14 mouse cellular contexts compared by ENCODE assay signal in the genomic region with DNA sequence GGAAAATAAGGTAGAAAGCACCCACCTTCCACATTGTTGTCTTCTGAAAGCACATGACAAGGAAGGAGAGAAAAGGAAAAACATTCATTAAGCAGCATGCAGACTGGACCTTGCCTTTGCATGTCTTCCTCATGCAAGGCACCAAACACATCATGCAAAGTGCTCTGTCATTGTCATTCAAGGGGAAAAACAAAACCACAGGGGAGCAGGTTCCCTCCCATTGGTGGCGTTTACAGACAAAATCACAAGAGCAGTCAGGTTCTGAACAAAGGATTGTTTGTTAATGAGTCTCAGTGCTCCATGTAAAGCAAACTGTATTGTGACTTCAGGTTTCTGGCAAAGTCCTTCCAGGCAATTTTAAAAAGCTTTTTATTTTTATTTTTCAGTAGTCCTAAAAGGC.
DNase-seq lines count a peak whose midpoint lies in the region.
"Had no signal": no experiment of that assay in that cellular context is flagged by ENCODE, and none has a peak within 500 bp of the region (broad histone marks: within the 10 kb centered on the region; RNA-seq: fewer than 3 reads in every experiment).

No protein-coding gene starts in this region.

- WGBS in heart, embryonic 10.5 days, result 31% methylated on average over 1 of the region's 1 CpGs

- no peak overlapping the region for H3K27ac ChIP-seq in heart, embryonic 10.5 days
- H3K27ac ChIP-seq: stomach, embryonic 15.5 days had no signal

- no peaks in the 10 kb centered on the region for H3K9me3 ChIP-seq in heart, embryonic 10.5 days
- H3K9me3 ChIP-seq: stomach, embryonic 15.5 days had no signal

- H3K4me1 ChIP-seq in heart, embryonic 10.5 days, result no peaks in the 10 kb centered on the region
- H3K4me1 ChIP-seq: stomach, embryonic 15.5 days had no signal

- no peak overlapping the region for H3K4me3 ChIP-seq in heart, embryonic 10.5 days
- H3K4me3 ChIP-seq: myocyte; stomach, embryonic 15.5 days had no signal

- H3K36me3 ChIP-seq in heart, embryonic 10.5 days, result no peaks in the 10 kb centered on the region
- H3K36me3 ChIP-seq: stomach, embryonic 15.5 days had no signal

- peak; percentile 17 for DNase-seq in embryo, embryonic 10 days (ENCODE audit: low spot score)
- no peak for DNase-seq in embryo, embryonic 9.5 days (ENCODE audit: extremely low spot score)
- DNase-seq in A20 (ENCODE audit: low read depth, low spot score) (peak; percentile 16), adipocyte (ENCODE audit: low spot score) (no peak)
- DNase-seq in embryo, embryonic 11 days, result peak; percentile 26
- DNase-seq in mesoderm, embryonic 11.5 days (ENCODE audit: low read depth, low spot score), result peak; percentile 32
- DNase-seq in right cerebral cortex, adult 2 months (ENCODE audit: low spot score in 2 of 2), result no peak
- DNase-seq in heart, embryonic 10.5 days (ENCODE audit: low spot score), result no peak
- DNase-seq: cerebellum, postnatal 25 days; kidney, adult 18-20 months; liver, postnatal 0 days; right cerebral cortex, postnatal 14 days had no signal

- H3K27me3 ChIP-seq in heart, embryonic 10.5 days (ENCODE audit: insufficient read depth, poor library complexity, severe bottlenecking), result no peaks in the 10 kb centered on the region
- H3K27me3 ChIP-seq: stomach, embryonic 15.5 days had no signal

Comparison
In these comparisons a context has a peak if more than half of its experiments do, and no peak if none do; other contexts are left out.
1. DNase-seq: peak in embryo, embryonic 10 days (single experiment), A20 (single experiment), embryo, embryonic 11 days (single experiment) and mesoderm, embryonic 11.5 days (single experiment); none in embryo, embryonic 9.5 days (single experiment), right cerebral cortex, adult 2 months (0 of 2), heart, embryonic 10.5 days (single experiment) and adipocyte (single experiment).